Mouse (Mus musculus): ENCODE measurements around the gene Sirt1.

Sirt1 gene

DNA sequence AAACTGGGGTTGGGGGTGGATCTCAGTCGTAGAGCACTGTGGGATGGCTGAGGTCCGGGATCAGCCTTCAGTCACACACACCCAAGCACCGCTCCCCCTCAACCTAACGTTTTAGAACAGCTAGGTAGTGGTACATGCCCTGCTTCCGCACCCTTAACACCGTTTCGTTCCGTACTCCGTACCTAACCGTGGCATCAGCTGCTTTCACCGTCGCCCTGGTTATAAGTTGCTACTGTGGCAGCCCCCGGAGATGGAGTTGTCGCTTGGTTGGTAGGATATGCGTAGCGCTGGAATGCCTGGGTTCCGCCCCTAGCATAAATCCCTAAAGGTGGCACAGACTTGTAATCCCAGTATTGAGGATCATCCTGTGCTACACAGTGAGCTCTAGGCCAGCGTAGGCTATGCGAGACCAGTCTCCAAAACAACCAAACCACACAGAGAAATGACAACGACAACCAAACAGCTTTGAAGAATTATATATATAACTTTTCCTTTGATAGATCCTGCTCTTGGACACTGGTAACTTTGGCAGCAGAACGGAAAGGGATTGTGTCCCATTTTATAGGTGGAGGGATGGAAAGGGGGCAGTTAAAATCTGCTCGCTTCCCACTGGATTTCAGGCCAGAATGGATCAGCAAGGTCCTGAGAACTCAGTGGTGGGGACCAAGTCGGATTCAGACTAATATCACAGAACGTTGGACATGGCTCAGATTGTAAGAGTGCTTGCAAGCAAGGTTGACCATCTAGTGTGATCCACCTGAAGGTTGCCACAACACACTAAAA, at the start of gene Sirt1:
TSS of gene Sirt1 (minus strand) at position 207 of the 783 bp plus-strand sequence.
- DNase-seq (ENCODE audit: extremely low read depth, low read depth) = no peak

DNA sequence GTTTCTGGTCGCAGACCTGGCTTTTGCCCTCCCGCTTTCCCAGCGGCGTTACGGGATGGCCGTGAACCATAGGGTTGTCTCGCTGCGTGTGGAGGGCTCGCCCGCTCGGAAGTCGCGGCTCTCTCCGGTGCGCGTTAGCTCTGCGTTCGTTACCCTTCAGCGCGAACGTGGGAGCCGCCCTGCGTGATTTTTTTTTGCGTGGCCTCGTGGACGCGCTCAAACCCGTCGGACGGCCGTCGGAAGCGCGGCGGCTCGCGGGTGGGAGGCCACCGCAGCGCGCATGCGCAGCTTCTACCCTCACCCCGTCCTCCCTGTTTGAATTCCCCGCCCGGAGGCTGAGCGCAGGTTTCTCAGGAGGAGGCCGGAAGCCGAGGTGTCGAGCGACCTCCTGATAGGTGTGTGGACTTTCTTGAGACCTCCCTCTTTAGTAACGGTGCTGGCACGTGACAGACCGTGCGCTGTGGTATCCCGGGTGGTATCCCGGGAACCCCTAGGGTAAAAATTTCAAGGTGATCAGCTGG, 48.3 kb upstream of the Sirt1 start, which contains the start of gene Ctnna3:
TSS of gene Ctnna3 (plus strand) at position 314 of the 521 bp plus-strand sequence.
- peak; percentile 94 for DNase-seq (ENCODE audit: extremely low read depth, low read depth)

DNA sequence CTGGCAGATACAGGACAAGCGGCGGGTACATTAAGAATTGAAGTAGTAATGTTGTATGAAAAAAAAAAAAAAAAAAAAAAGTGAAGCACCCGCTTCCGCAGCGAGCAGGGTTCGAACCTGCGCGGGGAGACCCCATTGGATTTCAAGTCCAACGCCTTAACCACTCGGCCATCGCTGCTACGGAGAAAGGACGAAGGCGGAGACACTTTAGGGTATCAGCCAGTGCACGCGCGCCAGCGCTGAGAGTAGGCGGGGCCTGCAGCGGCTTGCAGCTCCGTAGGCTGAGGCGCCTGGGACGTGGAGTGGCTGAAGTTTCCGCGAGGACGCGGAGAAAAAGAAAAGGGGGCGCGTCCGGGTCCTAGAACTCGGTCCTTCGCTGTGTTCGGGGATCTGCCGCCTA, 47.9 kb upstream of the Sirt1 start:
- peak; percentile 84 for DNase-seq (ENCODE audit: extremely low read depth, low read depth)

- DNase-seq (ENCODE audit: extremely low read depth, low read depth) = no peak
These were observed 47.5 kb upstream of the Sirt1 start for GRCm38 (mm10) chr10:63429023-63429340.

DNA sequence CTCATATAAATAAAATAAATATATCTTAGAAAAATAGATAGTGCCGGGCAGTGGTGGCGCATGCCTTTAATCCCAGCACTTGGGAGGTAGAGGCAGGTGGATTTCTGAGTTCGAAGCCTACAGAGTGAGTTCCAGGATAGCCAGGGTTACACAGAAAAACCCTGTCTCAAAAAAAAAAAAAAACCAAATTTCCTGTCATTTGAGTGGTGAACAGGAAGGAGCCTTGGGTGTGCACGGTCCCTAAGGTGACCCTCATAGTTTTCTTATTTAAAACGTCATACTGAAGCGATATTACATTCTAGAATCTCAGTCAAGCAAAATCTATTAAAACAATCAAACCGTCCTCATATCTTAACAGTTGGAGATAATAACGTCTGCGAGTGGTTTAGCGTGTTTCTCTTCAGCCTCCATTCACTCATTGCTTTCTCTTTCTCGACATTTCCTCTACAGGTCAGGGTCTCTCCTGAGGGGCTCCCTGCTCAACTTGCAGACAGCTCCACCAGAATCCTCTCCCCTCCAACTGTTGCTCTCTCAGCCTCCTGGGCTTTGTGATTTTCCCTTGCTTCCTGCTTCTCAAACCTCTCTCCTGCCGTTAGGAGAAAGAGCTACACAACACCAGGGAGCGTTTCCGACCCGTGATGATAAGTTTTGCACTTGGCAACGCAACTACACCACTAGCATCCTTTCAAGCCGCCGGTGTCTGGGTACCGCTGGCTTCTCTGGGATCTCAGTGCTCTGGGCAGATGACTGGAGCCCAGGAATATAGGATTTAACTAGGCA, 46.9 kb upstream of the Sirt1 start:
- peak; percentile 44 for DNase-seq (ENCODE audit: extremely low read depth, low read depth)

- DNase-seq (ENCODE audit: extremely low read depth, low read depth) = no peak
These were observed 45.6 kb upstream of the Sirt1 start for GRCm38 (mm10) chr10:63427146-63427545.

DNA sequence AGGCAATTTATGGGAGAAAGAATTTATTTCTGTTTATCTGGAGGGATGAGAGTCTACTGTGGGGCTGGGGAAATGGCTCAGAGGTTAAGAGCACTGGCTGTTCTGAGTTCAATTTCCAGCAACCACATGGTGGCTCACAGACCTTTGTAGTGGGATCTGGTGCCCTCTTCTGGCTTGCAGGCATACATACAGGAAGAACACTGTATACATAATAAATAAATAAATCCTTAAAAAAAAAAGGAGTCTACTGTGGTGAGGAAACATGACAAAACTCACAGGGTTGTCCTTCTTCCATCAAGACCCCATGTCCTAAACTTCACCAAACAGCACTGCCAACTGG, 42.9 kb upstream of the Sirt1 start:
- DNase-seq (ENCODE audit: extremely low read depth, low read depth) = peak; percentile 67

GRCm38 (mm10) chr10:63423591-63424474, 42.3 kb upstream of the Sirt1 start:
- peak; percentile 65 for DNase-seq (ENCODE audit: extremely low read depth, low read depth)

GRCm38 (mm10) chr10:63422736-63422992, 41.2 kb upstream of the Sirt1 start:
- peak; percentile 43 for DNase-seq (ENCODE audit: extremely low read depth, low read depth)

- DNase-seq (ENCODE audit: extremely low read depth, low read depth) = peak; percentile 77
These were observed 40.5 kb upstream of the Sirt1 start, which contains the start of gene Gm7075 for GRCm38 (mm10) chr10:63421739-63422735. Gm7075 (minus strand) TSS chr10:63421789.

DNA sequence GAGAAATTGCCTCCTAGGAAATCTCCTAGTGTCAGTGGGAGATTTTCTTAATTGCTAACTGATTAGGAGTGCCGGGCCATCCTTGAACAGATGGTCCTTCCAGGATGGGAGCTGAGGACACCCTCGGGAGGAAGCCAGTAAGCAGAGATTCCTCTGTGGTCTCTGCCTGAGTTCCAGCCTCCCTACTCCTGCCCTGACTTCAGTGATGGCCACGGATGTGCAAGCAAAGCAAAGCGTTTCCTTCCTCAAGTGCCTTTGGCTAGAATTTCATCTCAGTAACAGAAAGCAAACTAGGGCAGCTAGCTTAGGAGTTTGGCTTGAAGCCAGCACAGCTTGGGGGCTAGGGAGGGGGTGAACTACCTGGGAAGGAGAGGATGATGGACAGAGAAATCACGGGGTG, 35.6 kb upstream of the Sirt1 start:
- no peak for DNase-seq (ENCODE audit: extremely low read depth, low read depth)

DNA sequence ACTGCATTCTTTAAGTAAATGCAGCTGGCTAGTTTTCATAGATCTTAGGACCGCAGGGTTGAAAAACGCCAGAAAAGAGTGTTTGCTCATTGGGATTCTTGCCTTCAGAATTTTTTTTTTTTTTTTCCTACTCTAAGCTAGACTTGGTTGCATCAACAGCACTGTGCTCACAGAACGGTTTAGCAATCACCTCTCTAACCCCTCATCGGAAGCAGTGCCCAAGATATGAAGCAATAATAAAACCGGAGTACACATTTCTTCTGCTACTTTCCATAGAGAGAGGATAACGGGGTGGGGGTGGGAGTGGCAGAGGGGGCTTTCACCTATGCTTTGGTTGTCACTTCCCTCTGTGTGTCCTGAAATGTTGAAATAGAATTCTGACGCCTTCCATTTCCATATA, 34.3 kb upstream of the Sirt1 start:
- no peak for DNase-seq (ENCODE audit: extremely low read depth, low read depth)

GRCm38 (mm10) chr10:63415287-63415686, 33.8 kb upstream of the Sirt1 start:
- no peak for DNase-seq (ENCODE audit: extremely low read depth, low read depth)

DNA sequence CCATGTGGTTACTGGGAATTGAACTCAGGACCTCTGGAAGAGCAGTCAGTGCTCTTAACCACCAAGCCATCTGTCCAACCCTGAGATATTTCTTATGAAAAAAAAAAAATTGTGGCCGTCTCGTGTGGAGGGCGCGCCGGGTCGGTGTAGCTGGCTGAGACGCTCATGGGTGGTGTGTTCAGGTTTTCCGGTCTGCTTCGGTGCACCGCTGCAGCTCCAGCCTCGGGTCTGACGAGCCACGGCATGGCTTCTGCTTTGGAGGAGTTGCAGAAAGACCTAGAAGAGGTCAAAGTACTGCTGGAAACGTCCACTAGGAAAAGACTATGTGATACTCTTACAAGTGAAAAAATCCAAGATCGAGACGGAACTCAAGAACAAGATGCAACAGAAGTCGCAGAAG, 31.3 kb upstream of the Sirt1 start:
- DNase-seq (ENCODE audit: extremely low read depth, low read depth) = no peak

DNA sequence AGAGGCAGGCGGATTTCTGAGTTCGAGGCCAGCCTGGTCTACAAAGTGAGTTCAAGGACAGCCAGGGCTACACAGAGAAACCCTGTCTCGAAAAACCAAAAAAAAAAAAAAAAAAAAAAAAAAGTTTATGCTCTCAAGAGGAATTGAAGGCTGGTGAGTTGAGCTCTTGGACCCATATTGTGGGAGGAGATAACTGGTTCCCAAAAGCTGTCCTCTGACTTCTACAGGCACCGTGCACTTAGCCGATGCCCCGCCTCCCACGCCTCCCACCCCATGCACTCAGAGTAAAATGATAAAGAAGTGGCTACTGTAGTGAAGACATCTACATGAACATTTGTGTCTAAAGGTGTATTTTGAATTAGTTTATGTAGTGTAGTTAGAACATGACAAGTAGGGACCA, 30.2 kb upstream of the Sirt1 start:
- DNase-seq (ENCODE audit: extremely low read depth, low read depth) = peak; percentile 61

DNA sequence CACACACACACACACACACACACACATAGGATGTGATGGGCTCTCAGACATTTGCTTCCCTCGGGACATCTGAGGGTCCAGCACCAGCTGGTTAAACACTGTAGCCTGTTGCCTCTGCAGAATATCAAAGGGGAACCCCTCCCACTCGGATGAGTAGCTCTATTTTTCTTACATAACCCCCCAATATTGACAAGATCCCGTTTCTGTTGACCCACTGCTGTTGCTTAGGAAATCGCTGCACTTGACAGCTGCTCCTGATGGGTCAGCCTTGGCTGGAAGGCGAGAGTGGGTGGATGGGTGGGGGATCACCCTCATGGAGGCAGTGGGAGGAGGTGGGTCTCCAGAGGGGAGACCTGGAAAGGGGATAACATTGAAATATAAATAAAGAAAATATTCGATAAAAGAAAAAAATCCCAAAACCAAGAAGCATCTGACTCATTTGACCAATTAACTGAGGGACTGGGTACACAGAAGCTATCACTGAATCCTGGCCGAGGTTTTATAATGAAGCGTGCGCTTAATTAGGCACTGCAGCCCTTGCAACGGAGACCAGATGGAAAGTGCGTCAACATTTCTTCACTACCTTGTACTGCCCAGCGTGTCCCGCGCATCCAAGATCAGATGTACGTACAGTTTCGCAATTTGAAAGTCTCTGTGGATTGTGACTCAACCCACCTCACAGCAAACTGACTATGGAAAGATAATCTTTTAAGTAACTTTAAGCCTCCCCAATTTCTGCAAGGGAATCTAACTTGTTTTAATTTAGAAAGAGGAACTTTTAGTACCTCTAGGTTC, 28.9 kb upstream of the Sirt1 start:
- no peak for DNase-seq (ENCODE audit: extremely low read depth, low read depth)

- DNase-seq (ENCODE audit: extremely low read depth, low read depth) = no peak
These were observed 22.1 kb upstream of the Sirt1 start for GRCm38 (mm10) chr10:63403636-63404035.

DNA sequence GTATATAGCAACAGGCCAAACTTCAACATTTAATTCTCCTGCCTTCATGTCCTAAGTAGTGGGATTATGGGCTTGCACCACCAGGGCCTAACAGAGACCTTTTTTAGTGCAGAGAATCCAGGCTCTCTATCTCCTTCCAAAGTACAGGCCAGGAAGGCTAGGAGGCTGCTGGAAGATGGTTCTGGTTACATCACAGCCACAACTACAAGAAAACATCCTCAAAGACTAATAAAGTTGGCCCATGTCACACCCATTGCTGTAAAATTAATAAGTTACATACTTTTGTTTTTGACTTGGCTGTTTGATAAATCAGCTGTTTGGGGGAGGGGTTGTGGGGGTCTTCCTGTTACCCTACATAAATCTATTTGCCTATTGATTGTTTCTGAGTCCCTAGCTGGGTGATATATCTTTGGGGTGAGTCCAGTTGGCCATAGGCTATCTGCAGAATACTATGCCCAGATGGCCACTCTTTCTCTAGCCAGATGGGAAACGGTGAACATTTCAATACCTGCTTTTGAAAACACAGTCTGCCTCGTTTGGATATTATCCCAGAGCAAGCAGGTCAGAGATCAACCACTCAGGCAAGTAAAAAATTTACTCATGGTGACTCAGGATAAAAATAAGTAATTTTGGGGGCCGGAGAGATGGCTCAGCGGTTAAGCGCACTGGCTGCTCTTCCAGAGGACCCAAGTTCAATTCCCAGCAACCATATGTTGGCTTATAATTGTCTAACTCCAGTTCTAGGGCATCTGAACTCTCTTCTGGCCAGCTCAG, 21.4 kb upstream of the Sirt1 start:
- no peak for DNase-seq (ENCODE audit: extremely low read depth, low read depth)

DNA sequence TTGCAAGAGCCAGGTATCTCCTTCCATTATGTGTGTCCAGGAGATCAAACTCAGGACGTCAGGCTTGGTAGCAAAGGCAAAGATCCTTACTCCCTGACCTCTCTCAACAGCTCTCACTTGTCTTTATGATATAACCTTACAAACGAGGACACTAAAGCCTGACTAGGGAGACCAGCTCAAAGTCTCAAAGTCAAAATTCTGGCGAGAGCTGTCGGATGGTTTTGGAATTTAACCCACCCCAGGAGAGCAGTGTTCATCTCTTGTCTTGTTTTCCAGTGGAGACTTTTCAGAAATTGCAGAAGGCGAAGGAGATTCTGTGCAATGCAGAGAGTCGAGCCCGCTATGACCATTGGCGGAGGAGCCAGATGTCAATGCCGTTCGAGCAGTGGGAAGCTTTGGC, 15.5 kb upstream of the Sirt1 start:
- DNase-seq (ENCODE audit: extremely low read depth, low read depth) = no peak
